25 mouse cellular contexts compared by ENCODE assay signal in the genomic region with DNA sequence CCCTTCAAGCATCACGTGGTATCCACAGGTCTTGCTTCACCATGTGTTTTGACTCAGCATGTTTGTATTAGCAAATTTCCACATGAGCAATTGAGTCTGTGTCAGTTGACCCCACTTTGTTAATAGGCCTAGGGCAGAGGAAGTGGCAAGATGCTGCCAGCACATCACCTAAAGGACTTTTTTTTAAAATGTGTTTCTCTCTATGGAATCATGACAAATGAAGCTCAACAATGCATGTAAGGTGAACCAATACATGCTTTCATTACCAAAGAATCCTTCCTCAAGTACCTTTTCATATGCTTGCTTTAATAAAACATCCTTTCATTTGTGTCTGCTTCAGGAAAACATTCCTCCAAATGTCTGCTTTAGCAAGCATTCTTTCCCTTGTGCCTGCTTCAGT. TPM values are rescaled to one million over a fixed set of nuclear protein-coding genes. Genes with fewer than 3 reads are reported as not detected.
"Had no signal": no experiment of that assay in that cellular context is flagged by ENCODE, and none has a peak within 500 bp of the region (broad histone marks: within the 10 kb centered on the region; RNA-seq: fewer than 3 reads in every experiment).

Olfr132 (minus strand) TSS at position 101 of the 400 bp plus-strand sequence.

- H3K36me3 ChIP-seq: neural tube, embryonic 13.5 days; neural tube, embryonic 15.5 days; stomach, embryonic 15.5 days had no signal

- H3K4me1 ChIP-seq: neural tube, embryonic 13.5 days; neural tube, embryonic 15.5 days; stomach, embryonic 15.5 days had no signal

- H3K4me3 ChIP-seq: neural tube, embryonic 13.5 days; neural tube, embryonic 15.5 days; stomach, embryonic 15.5 days had no signal

- H3K27ac ChIP-seq: neural tube, embryonic 13.5 days; neural tube, embryonic 15.5 days; stomach, embryonic 15.5 days; stomach, postnatal 0 days had no signal

- H3K27me3 ChIP-seq: neural tube, embryonic 13.5 days; neural tube, embryonic 15.5 days; stomach, embryonic 15.5 days had no signal

- DNase-seq: retina, postnatal 1 day; right cerebral cortex, adult 18-20 months; right cerebral cortex, postnatal 14 days; right cerebral cortex, postnatal 25 days; right cerebral cortex, postnatal 4 days; spleen, adult 18-20 months; thymus, adult 18-20 months; thymus, adult 2 months; thymus, postnatal 14 days; thymus, postnatal 25 days; thymus, postnatal 36 days; thymus, postnatal 4 days had no signal

- H3K9ac ChIP-seq: neural tube, embryonic 13.5 days; neural tube, embryonic 15.5 days; stomach, embryonic 15.5 days had no signal

RNA-seq across cellular contexts. Expression of gene Olfr132, which starts in this region (rescaled TPM):
- total RNA-seq: neutrophil, adult 5-6 weeks had no signal
- polyA plus RNA-seq: neural tube, embryonic 13.5 days; neural tube, embryonic 14.5 days; neural tube, embryonic 15.5 days; small intestine, adult 2 months; spleen, adult 2 months; stomach, embryonic 14.5 days; stomach, embryonic 15.5 days; stomach, embryonic 16.5 days; stomach, postnatal 0 days; testis, adult 2 months; thymus, adult 2 months; thymus, postnatal 0 days; urinary bladder, adult 2 months had no signal
